Comparison of ENCODE assay signal across 21 mouse cellular contexts in genomic region chr7:100847131-100847530, GRCm38 (mm10). TPM values are rescaled to one million over a fixed set of nuclear protein-coding genes. Genes with fewer than 3 reads are reported as not detected.
DNase-seq lines count a peak whose midpoint lies in the region; ATAC-seq and TF ChIP-seq lines count a peak whose summit lies in the region.
"Had no signal": no experiment of that assay in that cellular context is flagged by ENCODE, and none has a peak within 500 bp of the region (broad histone marks: within the 10 kb centered on the region; RNA-seq: fewer than 3 reads in every experiment).

No protein-coding gene starts in this region.

- no peak for ATAC-seq in midbrain, embryonic 16.5 days
- no peak for ATAC-seq in liver, embryonic 16.5 days (ENCODE audit: low read depth)
- ATAC-seq: CD4-positive, CD25-positive, alpha-beta regulatory T cell, adult 4 months had no signal

- DNase-seq in heart, adult 11 months = peak; percentile 91
- DNase-seq in heart, postnatal 25 days (ENCODE audit: low spot score) = no peak
- DNase-seq in midbrain, embryonic 10.5 days (ENCODE audit: low spot score) = no peak
- DNase-seq in layer of hippocampus, adult 9-10 months (ENCODE audit: low spot score) = no peak
- DNase-seq: adrenal gland, adult 2 months; cerebellum, adult 9-10 months; embryo, embryonic 11 days; kidney, adult 2 months; kidney, postnatal 36 days; midbrain, embryonic 14.5 days had no signal

- TF ChIP-seq POLR2A in bone marrow, adult 2 months (IDR thresholded peaks at IDR 0.05; ENCODE audit: borderline replicate concordance, control insufficient read depth, low read depth, low read length) = no peak

- no peak for TF ChIP-seq CTCF in bone marrow, adult 2 months (IDR thresholded peaks at IDR 0.05; ENCODE audit: control insufficient read depth, insufficient read depth, low read length)

- H3K4me1 ChIP-seq in midbrain, embryonic 10.5 days = 0 out of 2 replicates have a peak, but pooled peaks cover 3% of the 10 kb centered on the region
- no peaks in the 10 kb centered on the region; the same call in 1 of the 2 replicates for H3K4me1 ChIP-seq in midbrain, embryonic 16.5 days (ENCODE audit: control insufficient read depth, insufficient read depth, low read length)
- peaks cover 13% of the 10 kb centered on the region; the same call in 1 of the 2 replicates for H3K4me1 ChIP-seq in bone marrow, adult 2 months (ENCODE audit: control insufficient read depth, insufficient read depth, low read length)
- peaks cover 41% of the 10 kb centered on the region for H3K4me1 ChIP-seq in liver, embryonic 16.5 days (ENCODE audit: control insufficient read depth, low read depth, low read length)

- no peak overlapping the region for H3K4me2 ChIP-seq in midbrain, embryonic 16.5 days (ENCODE audit: low read length)
- no peak overlapping the region for H3K4me2 ChIP-seq in liver, embryonic 16.5 days (ENCODE audit: low read depth, low read length)
- H3K4me2 ChIP-seq: embryonic facial prominence, embryonic 12.5 days; heart, embryonic 13.5 days; limb, embryonic 12.5 days; stomach, embryonic 15.5 days had no signal

- H3K9me3 ChIP-seq in midbrain, embryonic 10.5 days (replicated peaks) = no peaks in the 10 kb centered on the region
- no peaks in the 10 kb centered on the region for H3K9me3 ChIP-seq in midbrain, embryonic 16.5 days (replicated peaks; ENCODE audit: control insufficient read depth, low read length, poor library complexity, severe bottlenecking)
- no peaks in the 10 kb centered on the region for H3K9me3 ChIP-seq in liver, embryonic 16.5 days (replicated peaks; ENCODE audit: control insufficient read depth, low read length)
- H3K9me3 ChIP-seq: embryonic facial prominence, embryonic 12.5 days; heart, embryonic 13.5 days; limb, embryonic 12.5 days; megakaryocyte, embryonic 14.5 days; stomach, embryonic 15.5 days had no signal

- no peak overlapping the region for H3K9ac ChIP-seq in midbrain, embryonic 16.5 days (ENCODE audit: low read depth, low read length)
- H3K9ac ChIP-seq in liver, embryonic 16.5 days (ENCODE audit: low read depth, low read length) = no peak overlapping the region
- H3K9ac ChIP-seq: embryonic facial prominence, embryonic 12.5 days; heart, embryonic 13.5 days; limb, embryonic 12.5 days; liver, embryonic 14.5 days; stomach, embryonic 15.5 days had no signal

- H3K27me3 ChIP-seq in midbrain, embryonic 10.5 days (ENCODE audit: low read depth, poor library complexity, severe bottlenecking) = no peaks in the 10 kb centered on the region
- no peaks in the 10 kb centered on the region for H3K27me3 ChIP-seq in midbrain, embryonic 16.5 days (ENCODE audit: control insufficient read depth, insufficient read depth, low read depth, low read length)
- H3K27me3 ChIP-seq in liver, embryonic 16.5 days (ENCODE audit: control insufficient read depth, insufficient read depth, low read depth, low read length) = no peaks in the 10 kb centered on the region
- H3K27me3 ChIP-seq: embryonic facial prominence, embryonic 12.5 days; heart, embryonic 13.5 days; limb, embryonic 12.5 days; megakaryocyte, embryonic 14.5 days; stomach, embryonic 15.5 days had no signal

- no peak overlapping the region for H3K4me3 ChIP-seq in midbrain, embryonic 10.5 days
- H3K4me3 ChIP-seq in midbrain, embryonic 16.5 days (ENCODE audit: low read depth, low read length) = no peak overlapping the region
- no peak overlapping the region for H3K4me3 ChIP-seq in bone marrow, adult 2 months (replicated peaks; ENCODE audit: control insufficient read depth, low read depth, low read length)
- no peak overlapping the region for H3K4me3 ChIP-seq in liver, embryonic 16.5 days (ENCODE audit: low read depth, low read length)
- H3K4me3 ChIP-seq: embryonic facial prominence, embryonic 12.5 days; heart, adult 2 months; heart, embryonic 13.5 days; limb, embryonic 12.5 days; megakaryocyte, embryonic 14.5 days; stomach, embryonic 15.5 days had no signal

- H3K36me3 ChIP-seq in midbrain, embryonic 10.5 days = peaks cover 20% of the 10 kb centered on the region
- H3K36me3 ChIP-seq in midbrain, embryonic 16.5 days (ENCODE audit: control insufficient read depth, insufficient read depth, low read length) = 0 out of 2 replicates have a peak, but pooled peaks cover 3% of the 10 kb centered on the region
- H3K36me3 ChIP-seq in liver, embryonic 16.5 days (ENCODE audit: control insufficient read depth, insufficient read depth) = peaks cover 43% of the 10 kb centered on the region
- H3K36me3 ChIP-seq: embryonic facial prominence, embryonic 12.5 days; stomach, embryonic 15.5 days had no signal

- H3K27ac ChIP-seq in midbrain, embryonic 10.5 days (replicated peaks) = 0 out of 2 replicates have a peak overlapping the region, but pooled peaks have one; percentile 33
- H3K27ac ChIP-seq in midbrain, embryonic 16.5 days (ENCODE audit: low read length) = no peak overlapping the region
- H3K27ac ChIP-seq in bone marrow, adult 2 months (ENCODE audit: control insufficient read depth, insufficient read depth, low read depth, low read length, poor library complexity) = peak overlapping the region; percentile 5
- peak overlapping the region; percentile 30 for H3K27ac ChIP-seq in liver, embryonic 16.5 days (ENCODE audit: low read length)
- H3K27ac ChIP-seq: embryonic facial prominence, embryonic 12.5 days; heart, adult 2 months; heart, embryonic 13.5 days; limb, embryonic 12.5 days; stomach, embryonic 15.5 days had no signal

- intact Hi-C loops in heart, postnatal 25 days (cut with DNase I) = loop anchor here (5.0 kb wide), 1 partner anchor 40 kb away; no protein-coding TSS in a partner anchor

- 86% methylated on average over 6 of the region's 6 CpGs for WGBS in midbrain, embryonic 10.5 days
- WGBS in midbrain, embryonic 16.5 days = 73% methylated on average over 6 of the region's 6 CpGs
- 93% methylated on average over 6 of the region's 6 CpGs for WGBS in bone marrow, adult 2 months
- 93% methylated on average over 6 of the region's 6 CpGs for WGBS in liver, embryonic 16.5 days (ENCODE audit: insufficient replicate concordance)

RNA-seq across cellular contexts. Expression of gene Relt, which starts 16.1 kb away (rescaled TPM):
- total RNA-seq in heart, postnatal 25 days (2021) = 1 to 10 TPM; 2.4 to 3.0 TPM
- 4.3 and 5.2 TPM in 2 replicates for polyA plus RNA-seq in midbrain, embryonic 10.5 days (2016; fragmentation: Nextera tagmentation; extraction: Ambion mirVana)
- polyA plus RNA-seq in midbrain, embryonic 16.5 days (2015; fragmentation: Nextera tagmentation; extraction: Ambion mirVana) = 5.0 and 5.4 TPM in 2 replicates
- 22.5 and 46.1 TPM in 2 replicates for polyA plus RNA-seq in bone marrow, adult 2 months (2011; ENCODE audit: insufficient read depth, insufficient read length, low replicate concordance, missing spikeins)
- 15.8 and 16.3 TPM in 2 replicates for polyA plus RNA-seq in liver, embryonic 16.5 days (2015; fragmentation: Nextera tagmentation; extraction: Ambion mirVana)
